Mouse (Mus musculus): Measurements from ENCODE around the gene Psg16. TPM values are rescaled to one million over a fixed set of nuclear protein-coding genes. Genes with fewer than 3 reads are reported as not detected.
A peak's percentile ranks its signal among the peaks of the same experiment; 100 is the strongest.

The Psg16 gene
- polyA plus RNA-seq (2015; fragmentation: Nextera tagmentation; extraction: Ambion mirVana), result 4.2 and 4.7 TPM in 2 replicates

DNA sequence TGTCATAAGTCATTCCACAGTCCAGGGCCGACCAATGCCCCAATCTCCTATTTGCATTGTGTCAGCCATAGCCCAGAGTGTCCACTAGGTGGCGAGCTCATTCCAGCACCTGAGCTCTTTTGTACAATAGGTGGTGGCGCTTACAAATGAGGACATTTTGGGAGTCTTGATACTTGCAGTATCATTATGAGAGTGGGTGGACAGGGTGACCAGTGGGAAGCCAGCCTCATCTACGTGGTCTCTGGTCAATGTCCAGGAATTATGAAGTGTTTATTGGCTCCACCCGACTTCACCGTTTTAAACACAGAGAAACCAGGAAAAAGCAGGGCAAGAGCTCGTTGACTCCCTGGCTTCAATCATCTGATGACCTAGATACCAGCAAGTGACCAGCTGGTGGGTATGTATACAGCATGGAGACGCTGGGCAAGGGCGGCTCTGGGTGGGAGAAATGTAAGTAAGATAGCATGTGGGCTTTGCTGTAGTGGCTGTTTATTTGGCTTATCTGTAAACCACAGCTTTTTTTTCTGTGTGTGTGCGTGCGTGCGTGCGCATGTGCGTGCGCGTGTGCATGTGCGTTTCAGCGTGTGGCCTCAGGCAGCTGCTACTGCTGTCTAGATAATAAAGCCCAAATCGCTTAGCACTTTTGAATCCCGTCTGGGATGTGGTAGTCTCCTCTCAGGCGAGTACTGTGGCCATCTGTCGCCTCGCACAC, at the start of gene Psg16:
Psg16 (plus strand) TSS at position 137 of the 712 bp plus-strand sequence.
- Histone ChIP-seq H3K4me3 (peak within 1 kb of the TSS; percentile 23), H3K4me2 (peak within 1 kb of the TSS; percentile 40), H3K9me3 (no peaks in the 10 kb centered on the region), H3K9ac (no peak within 1 kb of the TSS), H3K36me3 (no peaks in the 10 kb centered on the region), H3K27ac (replicated peaks) (peak within 1 kb of the TSS; percentile 36; the same call in 1 of the 2 replicates), H3K4me1 (replicated peaks) (0 out of 2 replicates have a peak, but pooled peaks cover 6% of the 10 kb centered on the region), H3K27me3 (0 out of 2 replicates have a peak, but pooled peaks cover 5% of the 10 kb centered on the region)
- ATAC-seq (ENCODE audit: low FRiP score, low read depth), result peak; percentile 88
- WGBS, result 63% methylated on average over 23 of the region's 23 CpGs

DNA sequence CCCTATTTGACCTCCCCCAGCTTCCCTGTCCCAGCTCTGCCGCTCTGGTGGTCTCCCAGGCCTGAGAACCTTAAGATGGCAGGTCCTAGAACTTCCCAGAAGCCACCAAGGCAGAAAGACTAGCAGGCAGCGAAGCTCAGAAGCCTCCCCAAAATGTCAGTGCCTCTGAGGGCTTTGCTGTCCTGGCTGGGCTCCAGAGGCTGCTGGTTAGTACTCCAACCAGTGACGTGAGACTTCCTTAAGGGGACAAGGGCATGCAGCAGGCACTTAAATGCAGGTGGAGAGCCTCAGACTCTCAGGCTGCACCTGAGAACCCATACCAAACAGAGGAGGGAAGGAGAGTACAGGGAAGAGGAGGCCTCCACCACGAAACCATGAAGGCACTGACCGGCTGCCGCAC, 49.7 kb upstream of the Psg16 start:
- H3K4me1 ChIP-seq (replicated peaks), result peaks cover 37% of the 10 kb centered on the region
- H3K9ac ChIP-seq, result no peak overlapping the region
- no peaks in the 10 kb centered on the region for H3K27me3 ChIP-seq
- peaks cover 34% of the 10 kb centered on the region for H3K36me3 ChIP-seq
- 86% methylated on average over 6 of the region's 6 CpGs for WGBS
- no peaks in the 10 kb centered on the region for H3K9me3 ChIP-seq
- ATAC-seq (ENCODE audit: low FRiP score, low read depth), result no peak
- no peak overlapping the region for H3K4me3 ChIP-seq
- no peak overlapping the region for H3K4me2 ChIP-seq
- H3K27ac ChIP-seq (replicated peaks), result peak overlapping the region; percentile 48; the same call in 1 of the 2 replicates

DNA sequence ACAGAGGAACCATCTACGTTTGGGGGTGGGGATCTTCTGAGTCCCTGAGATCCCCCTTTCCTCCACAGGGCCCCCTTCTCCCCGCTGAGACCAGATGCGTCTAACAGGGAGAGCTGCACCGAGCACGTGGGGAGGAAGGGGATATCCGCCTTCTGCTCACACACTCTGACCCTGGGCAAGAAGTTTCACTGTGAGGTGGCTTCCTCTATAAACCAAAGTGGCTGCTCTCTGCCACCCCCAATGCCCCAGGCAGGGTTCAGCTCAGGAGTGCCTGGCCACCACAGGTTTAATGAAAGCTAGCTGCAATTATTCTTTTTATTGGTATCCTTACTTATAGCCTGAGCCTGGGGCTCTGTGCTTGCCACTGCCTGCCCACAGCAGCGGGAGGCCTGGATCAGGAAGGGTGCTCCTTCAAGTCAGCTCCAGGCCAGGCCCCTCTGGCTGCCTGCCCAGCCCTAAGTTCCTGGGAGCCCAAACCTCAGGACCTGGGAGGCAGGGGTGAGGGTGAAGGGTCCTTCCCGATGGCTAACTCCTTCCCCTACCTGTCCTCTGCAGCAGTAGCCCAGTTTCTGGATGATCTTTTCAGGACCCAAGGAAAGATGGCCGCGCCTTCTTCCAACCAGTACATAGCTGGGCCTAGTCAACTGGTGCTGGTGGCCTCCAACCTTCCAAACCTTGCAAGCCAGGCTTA, 48.9 kb upstream of the Psg16 start:
- no peak overlapping the region for H3K4me3 ChIP-seq
- H3K27ac ChIP-seq (replicated peaks), result peak overlapping the region; percentile 48
- no peak overlapping the region for H3K4me2 ChIP-seq
- WGBS, result 90% methylated on average over 10 of the region's 10 CpGs
- peaks cover 37% of the 10 kb centered on the region for H3K4me1 ChIP-seq (replicated peaks)
- peaks cover 26% of the 10 kb centered on the region for H3K36me3 ChIP-seq
- no peak overlapping the region for H3K9ac ChIP-seq
- H3K27me3 ChIP-seq, result no peaks in the 10 kb centered on the region
- ATAC-seq (ENCODE audit: low FRiP score, low read depth), result no peak
- H3K9me3 ChIP-seq, result no peaks in the 10 kb centered on the region

DNA sequence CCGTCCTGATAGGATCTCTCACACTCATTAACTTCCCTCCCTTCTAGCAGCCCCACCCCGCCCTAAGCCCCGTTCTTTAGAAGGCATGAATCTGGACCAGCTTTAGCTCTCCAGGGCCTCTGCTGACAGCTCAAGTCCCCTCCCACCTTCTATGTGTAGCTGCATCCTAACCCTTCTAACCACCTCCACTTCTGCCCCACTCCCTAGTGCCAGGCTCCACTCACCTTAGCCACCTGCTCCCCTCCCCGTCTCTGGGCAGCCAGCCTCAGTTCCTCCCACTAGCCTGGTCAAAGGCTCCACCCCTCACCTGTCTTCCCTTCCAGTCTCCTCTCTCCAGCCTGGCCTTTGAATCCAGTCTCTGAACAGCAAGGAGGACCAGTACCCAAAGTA, 48.3 kb upstream of the Psg16 start:
- Histone ChIP-seq H3K4me1 (replicated peaks) (peaks cover 37% of the 10 kb centered on the region), H3K9me3 (no peaks in the 10 kb centered on the region), H3K4me2 (peak overlapping the region; percentile 81; the same call in 1 of the 2 replicates), H3K9ac (no peak overlapping the region), H3K4me3 (no peak overlapping the region), H3K27ac (replicated peaks) (no peak overlapping the region), H3K36me3 (peaks cover 21% of the 10 kb centered on the region), H3K27me3 (no peaks in the 10 kb centered on the region)
- no peak for ATAC-seq (ENCODE audit: low FRiP score, low read depth)
- WGBS, result 83% methylated on average over 4 of the region's 4 CpGs

DNA sequence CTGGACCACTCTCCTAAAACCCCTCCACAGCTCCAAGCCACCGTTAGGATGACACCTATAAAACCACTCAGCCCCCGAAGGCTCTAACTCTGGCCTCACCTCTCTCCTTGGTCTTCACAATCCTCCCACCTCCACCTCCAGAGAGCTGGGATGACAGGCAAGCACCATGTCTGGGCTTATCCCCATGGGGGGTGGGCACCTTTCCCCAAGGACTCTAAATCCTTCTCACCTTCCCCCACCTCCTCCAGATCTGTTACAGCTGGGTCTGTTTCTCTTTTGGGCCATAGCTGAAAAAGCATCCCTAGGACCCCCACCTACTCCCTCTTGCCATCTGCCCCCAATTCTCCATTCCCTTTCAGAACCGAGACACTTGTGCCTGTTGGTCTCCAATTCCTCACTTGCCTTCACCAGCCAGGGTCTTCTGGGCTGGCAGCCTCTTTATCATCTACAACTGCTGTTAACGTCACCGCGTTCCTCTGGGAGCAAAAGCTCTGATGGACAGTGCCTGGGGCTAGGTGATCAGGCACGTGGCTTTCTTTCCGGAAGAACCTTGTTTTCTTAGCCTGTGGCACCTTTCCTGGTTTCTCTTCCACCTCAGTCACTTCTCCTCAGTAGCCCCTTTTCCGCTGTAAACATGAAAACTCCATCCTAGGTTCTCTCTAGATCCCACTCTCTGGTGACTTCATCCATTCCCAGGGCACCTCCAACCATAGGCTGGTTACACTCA, 47.8 kb upstream of the Psg16 start:
- 79% methylated on average over 9 of the region's 9 CpGs for WGBS
- ATAC-seq (ENCODE audit: low FRiP score, low read depth), result no peak
- H3K9ac ChIP-seq, result peak overlapping the region; percentile 95; the same call in 1 of the 2 replicates
- H3K27me3 ChIP-seq, result no peaks in the 10 kb centered on the region
- H3K9me3 ChIP-seq, result no peaks in the 10 kb centered on the region
- peak overlapping the region; percentile 81 for H3K4me2 ChIP-seq
- H3K27ac ChIP-seq (replicated peaks), result no peak overlapping the region
- peaks cover 37% of the 10 kb centered on the region for H3K4me1 ChIP-seq (replicated peaks)
- peaks cover 16% of the 10 kb centered on the region for H3K36me3 ChIP-seq
- H3K4me3 ChIP-seq, result peak overlapping the region; percentile 95

DNA sequence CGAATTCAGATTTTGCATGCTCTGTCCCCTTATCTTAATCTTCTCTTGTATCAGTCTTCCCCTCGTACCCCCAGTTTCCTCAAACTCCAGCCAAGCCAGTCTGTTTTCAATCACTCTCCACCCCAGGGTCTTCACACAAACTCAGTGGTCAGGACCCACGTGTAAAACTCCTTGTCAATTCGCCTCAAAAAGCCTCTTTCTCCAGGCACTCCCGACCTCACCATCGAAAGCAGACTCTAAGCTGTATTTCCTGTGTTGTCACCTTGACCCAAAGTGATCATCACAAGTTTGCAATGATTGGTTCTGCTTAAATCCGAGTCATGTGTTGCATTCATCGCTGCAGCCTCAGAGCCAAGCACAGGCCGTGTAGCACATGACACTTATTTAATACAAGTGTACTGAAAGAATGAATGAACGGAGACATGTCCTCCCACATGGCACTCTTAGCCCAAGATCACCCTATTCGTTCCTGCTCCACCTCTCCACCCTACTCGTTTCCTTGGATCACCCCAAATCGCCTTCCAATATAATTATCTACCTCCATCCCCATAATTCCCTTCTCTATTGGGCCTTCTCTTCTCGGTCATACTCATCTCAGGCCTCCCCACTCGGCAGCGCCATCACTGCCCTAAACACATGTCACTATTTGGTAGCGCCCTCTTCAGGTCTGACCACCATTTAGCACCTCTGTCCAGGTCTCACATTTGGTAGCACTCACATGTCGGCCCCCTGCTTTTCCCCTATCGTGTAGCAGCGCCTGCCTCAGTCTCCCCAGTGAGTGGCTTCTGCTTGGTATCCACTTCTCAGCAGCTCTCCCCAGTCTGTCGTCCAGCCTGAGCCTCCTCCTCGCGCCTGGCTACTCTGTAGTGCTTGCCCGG, 46.9 kb upstream of the Psg16 start:
- WGBS, result 9% methylated on average over 24 of the region's 24 CpGs

DNA sequence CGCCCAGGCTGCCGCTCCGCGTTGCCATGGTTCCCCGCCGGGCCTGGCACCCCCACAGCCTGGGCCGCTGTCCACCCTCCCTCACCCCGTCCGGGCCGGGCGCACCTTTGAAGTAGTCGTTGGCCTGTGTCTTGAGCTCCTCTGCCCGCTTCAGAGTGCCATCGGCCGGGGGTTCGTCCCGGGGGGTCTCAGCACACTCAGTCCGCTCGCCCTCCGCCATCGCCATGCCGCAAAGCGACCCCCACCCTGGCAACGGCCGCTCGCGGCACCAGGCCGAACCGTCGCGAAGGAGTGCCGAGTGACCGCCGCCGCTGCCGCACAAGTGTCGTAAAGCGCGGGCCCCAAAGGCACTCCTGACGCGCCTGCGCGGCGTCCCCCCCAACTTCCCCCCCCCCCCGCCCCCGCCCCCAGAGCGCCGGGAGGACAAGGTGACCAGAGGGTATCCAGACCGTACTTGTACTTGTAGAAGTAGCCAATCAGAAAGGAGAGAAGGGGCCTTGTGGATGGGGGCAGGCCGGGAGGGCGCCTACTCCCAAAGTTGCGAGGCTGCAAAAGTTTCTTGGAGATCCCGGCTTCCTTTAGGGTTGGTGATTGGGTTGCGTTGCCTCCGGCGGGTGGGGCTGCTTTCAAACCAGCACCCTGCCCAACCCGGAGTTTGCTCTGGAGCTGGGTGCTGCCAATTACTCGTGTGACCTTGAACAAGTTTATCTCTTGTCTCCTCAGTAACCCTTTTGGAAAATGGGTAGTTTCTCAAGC, 46.1 kb upstream of the Psg16 start, which contains the start of gene Ppp5c:
Ppp5c (minus strand) TSS at position 337 of the 756 bp plus-strand sequence.
- H3K9me3 ChIP-seq, result no peaks in the 10 kb centered on the region
- peak within 1 kb of the TSS; percentile 95 for H3K9ac ChIP-seq
- peak; percentile 88 for ATAC-seq (ENCODE audit: low FRiP score, low read depth)
- H3K4me1 ChIP-seq (replicated peaks), result peaks cover 37% of the 10 kb centered on the region
- under 1% methylated on average over 53 of the region's 58 CpGs for WGBS
- H3K27ac ChIP-seq (replicated peaks), result peak within 1 kb of the TSS; percentile 77
- peak within 1 kb of the TSS; percentile 81 for H3K4me2 ChIP-seq
- H3K36me3 ChIP-seq, result no peaks in the 10 kb centered on the region
- H3K4me3 ChIP-seq, result peak within 1 kb of the TSS; percentile 95
- no peaks in the 10 kb centered on the region for H3K27me3 ChIP-seq

More for the DNA sequence above, 46.9 kb upstream of the Psg16 start:
- peak overlapping the region; percentile 81 for H3K4me2 ChIP-seq
- no peaks in the 10 kb centered on the region for H3K9me3 ChIP-seq
- H3K36me3 ChIP-seq, result peaks cover 7% of the 10 kb centered on the region
- no peaks in the 10 kb centered on the region for H3K27me3 ChIP-seq
- peak overlapping the region; percentile 77 for H3K27ac ChIP-seq (replicated peaks)
- ATAC-seq (ENCODE audit: low FRiP score, low read depth), result no peak; the same call in 1 of the 2 replicates
- peaks cover 37% of the 10 kb centered on the region for H3K4me1 ChIP-seq (replicated peaks)
- peak overlapping the region; percentile 95 for H3K9ac ChIP-seq
- peak overlapping the region; percentile 95 for H3K4me3 ChIP-seq

DNA sequence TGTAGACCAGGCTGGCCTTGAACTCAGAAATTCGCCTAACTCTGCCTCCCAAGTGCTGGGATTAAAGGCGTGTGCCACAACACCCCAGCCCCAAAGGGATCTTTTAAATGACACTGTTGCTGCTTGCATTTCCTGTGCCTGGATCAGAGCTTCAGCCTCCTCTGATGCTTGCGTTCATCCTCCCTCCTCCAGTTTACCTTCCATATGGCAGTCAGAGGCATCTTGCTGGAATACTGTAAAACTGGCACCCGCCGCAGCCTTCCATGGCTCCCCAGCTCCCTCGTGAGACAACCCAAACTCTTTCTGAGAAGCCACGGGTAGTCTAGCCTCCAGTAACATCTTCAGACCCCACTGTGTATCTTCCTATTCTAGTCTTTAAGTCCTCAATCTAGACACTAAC, 44.9 kb upstream of the Psg16 start:
- WGBS, result 77% methylated on average over 7 of the region's 7 CpGs
- H3K36me3 ChIP-seq, result no peaks in the 10 kb centered on the region
- no peak overlapping the region for H3K9ac ChIP-seq
- peaks cover 34% of the 10 kb centered on the region for H3K4me1 ChIP-seq (replicated peaks)
- H3K9me3 ChIP-seq, result no peaks in the 10 kb centered on the region
- no peaks in the 10 kb centered on the region for H3K27me3 ChIP-seq
- H3K4me2 ChIP-seq, result no peak overlapping the region
- H3K27ac ChIP-seq (replicated peaks), result no peak overlapping the region
- no peak overlapping the region for H3K4me3 ChIP-seq
- no peak for ATAC-seq (ENCODE audit: low FRiP score, low read depth)

DNA sequence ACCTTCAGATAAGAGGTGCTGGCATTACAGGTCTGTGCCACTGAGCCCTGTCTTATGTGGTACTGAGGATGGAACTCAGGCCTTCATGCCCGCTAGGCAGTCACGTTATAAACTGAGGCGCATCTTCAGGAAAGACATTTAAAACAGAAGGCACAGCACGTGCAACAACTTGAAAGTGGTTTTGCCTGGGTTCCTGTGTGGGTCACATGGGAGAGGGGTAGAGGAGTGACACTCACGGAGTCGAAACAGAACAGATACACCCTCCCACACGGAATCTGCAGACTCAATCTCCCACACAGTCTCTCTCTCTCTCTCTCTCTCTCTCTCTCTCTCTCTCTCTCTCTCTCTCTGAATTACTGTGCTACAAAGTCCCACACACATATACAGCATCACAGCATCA, 43.6 kb upstream of the Psg16 start:
- H3K9me3 ChIP-seq, result no peaks in the 10 kb centered on the region
- WGBS, result 80% methylated on average over 7 of the region's 7 CpGs
- ATAC-seq (ENCODE audit: low FRiP score, low read depth), result no peak
- H3K27me3 ChIP-seq, result no peaks in the 10 kb centered on the region
- no peak overlapping the region for H3K4me2 ChIP-seq
- no peak overlapping the region for H3K27ac ChIP-seq (replicated peaks)
- no peak overlapping the region for H3K9ac ChIP-seq
- H3K4me1 ChIP-seq (replicated peaks), result peaks cover 23% of the 10 kb centered on the region
- H3K36me3 ChIP-seq, result no peaks in the 10 kb centered on the region
- no peak overlapping the region for H3K4me3 ChIP-seq

DNA sequence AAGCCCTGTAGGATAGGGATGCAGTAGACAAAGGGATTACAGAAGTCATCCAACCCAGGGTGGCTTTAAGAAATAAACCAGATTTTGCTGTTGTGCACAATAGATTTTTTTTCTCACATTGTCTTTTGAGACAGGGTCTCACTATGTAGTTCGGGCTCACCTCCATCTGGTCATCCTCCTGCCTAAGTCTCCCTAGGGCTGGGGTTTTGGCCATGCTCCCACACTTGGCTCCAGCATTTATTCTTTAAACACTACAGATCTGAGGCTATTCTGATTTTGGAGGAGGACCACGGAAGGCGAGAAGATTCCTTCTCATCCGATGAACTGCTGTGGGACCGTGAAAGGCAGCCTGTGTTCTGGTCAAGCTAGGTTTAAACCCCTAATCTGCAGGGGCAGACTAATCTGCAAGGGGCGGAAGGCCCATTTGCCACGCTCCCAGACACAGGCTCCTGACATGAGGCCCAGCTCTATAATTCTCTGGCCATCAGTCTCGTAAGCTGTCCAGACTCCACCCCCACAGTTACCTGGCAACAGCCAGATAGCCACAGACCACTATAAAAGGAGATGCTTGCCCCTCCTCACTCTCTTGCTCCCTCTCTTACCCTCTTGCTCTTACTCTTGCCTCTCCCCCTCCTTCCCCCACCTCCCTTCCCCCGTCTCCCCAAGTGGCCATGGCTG, 35.7 kb upstream of the Psg16 start:
- H3K36me3 ChIP-seq, result no peaks in the 10 kb centered on the region
- no peaks in the 10 kb centered on the region for H3K27me3 ChIP-seq
- 0 out of 2 replicates have a peak, but pooled peaks cover 8% of the 10 kb centered on the region for H3K4me1 ChIP-seq (replicated peaks)
- no peaks in the 10 kb centered on the region for H3K9me3 ChIP-seq
- H3K4me2 ChIP-seq, result no peak overlapping the region
- peak; percentile 68; the same call in 1 of the 2 replicates for ATAC-seq (ENCODE audit: low FRiP score, low read depth)
- 29% methylated on average over 9 of the region's 9 CpGs for whole genome bisulfite sequencing
- H3K27ac ChIP-seq (replicated peaks), result 0 out of 2 replicates have a peak overlapping the region, but pooled peaks have one; percentile 30
- no peak overlapping the region for H3K9ac ChIP-seq
- H3K4me3 ChIP-seq, result no peak overlapping the region
